Mouse (Mus musculus): ENCODE data around the gene Samd4b.

DNA sequence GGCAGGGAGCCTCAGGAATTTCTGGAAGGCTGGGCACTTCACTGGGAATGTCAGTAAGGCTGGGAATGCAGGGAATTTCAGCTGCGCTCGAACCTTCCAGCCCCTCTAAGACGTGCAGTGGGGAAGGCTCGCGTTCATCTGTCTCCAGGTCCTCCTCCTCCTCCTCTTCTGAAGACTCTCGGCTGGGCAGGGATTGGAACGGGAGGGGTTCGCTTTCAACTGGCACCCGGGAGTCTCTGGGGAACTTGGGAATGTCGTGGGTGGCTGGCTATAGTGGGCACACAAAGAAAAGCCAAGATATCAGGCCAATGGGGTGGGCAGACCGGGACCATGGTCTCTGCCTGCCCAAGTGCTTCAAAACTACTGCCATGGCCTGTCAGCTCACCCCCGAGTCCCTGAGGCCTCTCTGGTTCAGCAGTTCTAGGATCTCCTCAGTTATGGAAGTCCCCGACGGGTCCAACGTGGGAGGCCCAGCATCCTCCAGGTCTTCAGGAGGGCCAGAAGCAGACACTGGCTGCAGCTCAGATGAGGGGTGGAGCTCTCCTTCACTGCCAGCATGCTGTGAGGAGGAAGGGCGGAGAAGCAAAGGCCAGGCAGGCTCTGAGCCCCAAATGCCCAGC lies 235.4 kb downstream of the Samd4b start:
- TF ChIP-seq CTCF (IDR thresholded peaks at IDR 0.05; ENCODE audit: low read depth) (no peak), EP300 (IDR thresholded peaks at IDR 0.05; ENCODE audit: low read depth) (no peak)
